Mouse (Mus musculus): ENCODE data around the gene Strbp. TPM values are rescaled to one million over a fixed set of nuclear protein-coding genes. Genes with fewer than 3 reads are reported as not detected.

The Strbp gene
- polyA plus RNA-seq, 1 experiment from 2014 or later: 16.8 TPM

DNA sequence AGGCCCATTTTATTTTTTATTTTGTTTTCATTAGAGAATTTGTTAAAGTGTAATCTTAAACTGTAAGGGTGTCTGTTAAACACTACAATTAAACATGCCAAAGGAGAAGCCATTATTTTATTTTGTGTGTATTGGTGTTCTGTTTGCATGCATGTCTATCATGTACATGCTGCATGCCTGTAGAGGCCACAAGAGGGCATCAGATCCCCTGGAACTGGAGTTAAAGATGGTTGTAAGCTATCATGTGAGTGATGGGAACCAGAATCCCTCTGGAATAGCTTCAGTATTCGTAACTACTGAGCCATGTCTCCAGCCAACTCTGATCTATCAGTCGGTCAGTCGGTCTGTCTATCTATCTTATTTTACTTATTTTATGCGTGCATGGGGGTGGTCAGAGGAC is 243.0 kb downstream of the Strbp start:
- H3K27me3 ChIP-seq (replicated peaks; ENCODE audit: insufficient read depth, low read length): no peaks in the 10 kb centered on the region
- TF ChIP-seq CTCF (IDR thresholded peaks at IDR 0.05) (peak; percentile 35), EP300 (IDR thresholded peaks at IDR 0.05) (no peak)
- no peaks in the 10 kb centered on the region for H3K36me3 ChIP-seq (ENCODE audit: insufficient read depth, low read length)
- no peaks in the 10 kb centered on the region for H3K9me3 ChIP-seq (ENCODE audit: low read length)
- no peak overlapping the region for H3K4me3 ChIP-seq (ENCODE audit: low read depth, low read length)
- DNase-seq (ENCODE audit: low spot score): no peak
- no peak overlapping the region for H3K27ac ChIP-seq (ENCODE audit: low read length)
- no peak for ATAC-seq
- no peak overlapping the region for H3K4me2 ChIP-seq (replicated peaks; ENCODE audit: low read depth, low read length)
- no peaks in the 10 kb centered on the region for H3K4me1 ChIP-seq (ENCODE audit: insufficient read depth, low read depth, low read length)
- WGBS: 95% methylated on average over 4 of the region's 4 CpGs
- no peak overlapping the region for H3K9ac ChIP-seq (replicated peaks; ENCODE audit: low read depth)

DNA sequence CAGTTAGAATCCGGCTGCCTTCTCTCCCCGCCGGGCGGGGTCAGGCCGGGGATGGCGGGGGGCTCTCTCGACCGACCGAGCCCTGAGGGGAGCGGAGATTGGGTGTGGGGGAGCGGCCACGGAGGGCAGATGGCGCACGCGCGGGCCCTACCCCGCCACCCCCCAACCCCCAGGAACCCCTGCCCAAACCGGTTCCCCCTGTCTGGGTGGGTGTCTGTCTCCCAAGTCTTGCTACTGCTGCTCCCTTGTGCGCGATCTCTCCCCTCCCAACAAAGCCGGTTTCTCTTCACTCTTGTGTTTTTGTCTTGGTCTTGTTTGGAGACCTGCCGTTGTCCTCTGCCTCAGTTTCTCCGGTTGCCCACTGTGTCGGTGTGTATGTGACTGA is 251.3 kb downstream of the Strbp start:
- TF ChIP-seq CTCF (IDR thresholded peaks at IDR 0.05) (no peak), EP300 (IDR thresholded peaks at IDR 0.05) (no peak)
- Histone ChIP-seq H3K27me3 (replicated peaks; ENCODE audit: insufficient read depth, low read length) (no peaks in the 10 kb centered on the region), H3K9ac (replicated peaks; ENCODE audit: low read depth) (peak overlapping the region; percentile 97), H3K4me1 (ENCODE audit: insufficient read depth, low read depth, low read length) (peaks cover 6% of the 10 kb centered on the region; the same call in 1 of the 2 replicates), H3K4me2 (replicated peaks; ENCODE audit: low read depth, low read length) (peak overlapping the region; percentile 88), H3K36me3 (ENCODE audit: insufficient read depth, low read length) (no peaks in the 10 kb centered on the region), H3K4me3 (ENCODE audit: low read depth, low read length) (peak overlapping the region; percentile 94), H3K9me3 (ENCODE audit: low read length) (no peaks in the 10 kb centered on the region), H3K27ac (ENCODE audit: low read length) (peak overlapping the region; percentile 87)
- peak; percentile 79 for ATAC-seq
- DNase-seq (ENCODE audit: low spot score): no peak
- 1% methylated on average over 18 of the region's 24 CpGs for WGBS

DNA sequence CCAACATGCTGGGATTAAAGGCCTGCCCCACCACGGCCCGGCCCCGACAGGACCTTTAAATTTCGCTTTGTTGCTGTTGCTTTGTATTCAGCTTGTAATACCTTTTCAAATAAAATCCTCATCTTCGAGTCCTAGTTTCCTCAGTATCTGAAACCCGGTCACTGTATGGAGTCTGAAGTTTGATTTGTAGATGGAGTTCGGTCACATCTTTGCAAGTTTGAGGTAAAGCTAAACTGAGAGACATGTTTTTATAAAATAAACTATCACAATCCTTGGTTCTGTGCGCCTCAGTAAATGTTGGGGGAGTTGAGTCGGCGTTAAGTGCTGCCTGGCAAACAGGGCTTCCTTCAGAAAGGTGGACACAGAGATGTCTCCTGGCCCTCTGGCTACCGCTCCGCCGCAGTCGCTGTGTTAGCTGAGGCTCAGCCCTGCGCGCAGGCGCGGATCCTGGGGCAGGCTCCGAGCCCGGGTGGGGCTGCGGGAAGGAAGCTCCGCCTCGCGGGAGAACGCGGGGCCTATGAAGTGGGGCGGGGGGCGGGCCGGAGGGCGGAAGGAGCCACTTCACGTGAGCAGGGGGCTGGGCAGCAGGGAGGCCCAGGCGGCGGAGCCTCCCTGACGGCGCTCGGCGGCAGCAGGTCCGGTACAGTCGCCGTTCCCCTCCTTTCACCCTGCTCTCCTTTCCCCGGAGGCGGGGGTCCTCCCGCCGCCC is 251.8 kb downstream of the Strbp start:
- DNase-seq (ENCODE audit: low spot score): peak; percentile 97
- WGBS: 7% methylated on average over 36 of the region's 44 CpGs
- no peaks in the 10 kb centered on the region for H3K36me3 ChIP-seq (ENCODE audit: insufficient read depth, low read length)

DNA sequence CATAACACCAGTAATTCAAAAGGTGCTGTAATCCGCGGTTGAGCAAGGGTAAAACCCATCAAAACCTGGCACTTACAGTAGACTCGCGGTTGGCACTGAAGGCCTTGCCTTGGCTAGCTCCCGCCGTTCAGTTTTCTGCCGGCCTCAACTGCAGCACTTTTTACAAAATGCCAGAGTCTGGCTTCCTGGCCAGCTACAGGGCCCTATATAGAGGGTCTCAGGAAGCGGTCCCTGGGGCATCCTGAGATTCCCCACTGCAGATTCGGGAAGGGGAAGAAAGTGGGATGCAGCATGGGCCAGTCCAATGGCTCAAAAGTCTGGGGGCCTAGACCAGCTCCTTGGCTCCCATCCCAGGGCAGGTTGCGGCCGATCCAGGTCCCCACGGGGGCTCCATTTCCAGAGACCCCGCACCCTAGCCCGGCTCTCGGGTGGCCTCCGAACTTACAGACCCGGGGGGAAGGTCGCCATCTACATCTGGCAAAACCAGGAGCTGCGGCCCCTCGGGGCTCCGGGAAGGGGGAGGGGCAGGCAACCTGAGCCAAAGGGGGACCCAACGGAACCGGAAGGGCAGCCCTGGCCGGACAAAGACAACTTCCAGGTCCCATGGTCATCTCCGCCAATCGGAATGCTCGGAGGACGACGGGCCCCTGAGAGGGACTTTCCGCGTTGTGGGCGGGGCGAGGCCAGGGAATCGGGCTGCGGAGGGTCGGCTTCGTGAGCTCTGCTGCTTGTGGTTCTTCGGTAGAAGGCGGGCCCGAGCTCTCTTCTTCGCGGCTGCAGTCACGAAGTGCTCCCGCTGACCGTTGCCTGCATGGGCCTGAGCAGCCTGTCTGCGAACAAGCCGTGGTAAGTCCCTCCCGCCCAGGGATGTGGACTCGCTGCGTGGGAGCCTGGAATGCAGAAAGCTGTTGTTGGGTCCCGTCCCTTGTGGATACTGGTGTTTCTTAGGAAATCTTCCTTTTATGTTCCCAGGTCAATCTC is 260.8 kb downstream of the Strbp start, which contains the start of the genes Zbtb26, Zbtb6 and Rabgap1:
TSS of gene Zbtb26 (minus strand) at position 525 of the 981 bp plus-strand sequence.
TSS of gene Zbtb6 (minus strand) at position 561 of the 981 bp plus-strand sequence.
TSS of gene Rabgap1 (plus strand) at position 669 of the 981 bp plus-strand sequence.
- no peaks in the 10 kb centered on the region for H3K9me3 ChIP-seq (ENCODE audit: low read length)
- peak within 1 kb of the TSS; percentile 92 for H3K4me3 ChIP-seq (ENCODE audit: low read depth, low read length)
- DNase-seq (ENCODE audit: low spot score) (peak; percentile 97), ATAC-seq (peak; percentile 100)
- peaks cover 3% of the 10 kb centered on the region; the same call in 1 of the 2 replicates for H3K4me1 ChIP-seq (ENCODE audit: insufficient read depth, low read depth, low read length)
- H3K27ac ChIP-seq (ENCODE audit: low read length): peak within 1 kb of the TSS; percentile 90
- WGBS: under 1% methylated on average over 50 of the region's 51 CpGs
- no peaks in the 10 kb centered on the region for H3K36me3 ChIP-seq (ENCODE audit: insufficient read depth, low read length)
- no peaks in the 10 kb centered on the region for H3K27me3 ChIP-seq (replicated peaks; ENCODE audit: insufficient read depth, low read length)
- peak within 1 kb of the TSS; percentile 87 for H3K9ac ChIP-seq (replicated peaks; ENCODE audit: low read depth)
- TF ChIP-seq CTCF (IDR thresholded peaks at IDR 0.05): no peak
- TF ChIP-seq EP300 (IDR thresholded peaks at IDR 0.05): peak; percentile 24; the same call in 1 of the 2 replicates
- peak within 1 kb of the TSS; percentile 80 for H3K4me2 ChIP-seq (replicated peaks; ENCODE audit: low read depth, low read length)

More for the DNA sequence above, 251.8 kb downstream of the Strbp start:
- Histone ChIP-seq H3K9me3 (ENCODE audit: low read length) (no peaks in the 10 kb centered on the region), H3K4me3 (ENCODE audit: low read depth, low read length) (peak overlapping the region; percentile 94), H3K4me1 (ENCODE audit: insufficient read depth, low read depth, low read length) (peaks cover 6% of the 10 kb centered on the region; the same call in 1 of the 2 replicates), H3K9ac (replicated peaks; ENCODE audit: low read depth) (peak overlapping the region; percentile 97), H3K4me2 (replicated peaks; ENCODE audit: low read depth, low read length) (peak overlapping the region; percentile 88), H3K27me3 (replicated peaks; ENCODE audit: insufficient read depth, low read length) (no peaks in the 10 kb centered on the region), H3K27ac (ENCODE audit: low read length) (peak overlapping the region; percentile 87)
- peak; percentile 99 for ATAC-seq
- TF ChIP-seq CTCF (IDR thresholded peaks at IDR 0.05): no peak; the same call in 1 of the 2 replicates
- no peak for TF ChIP-seq EP300 (IDR thresholded peaks at IDR 0.05)

Small RNA genes within 50 kb of the gene (microRNA-seq; reads per million reads assigned to microRNA genes)
- gene Mir5128: not detected

Other genes with a start within 250 kb of the Strbp start
- 0.94 and 1.5 TPM in 2 replicates for gene Gpr21, start 187.5 kb downstream of the Strbp start, polyA plus RNA-seq (2015; fragmentation: Nextera tagmentation; extraction: Ambion mirVana)
- gene Crb2, start 72.4 kb upstream of the Strbp start, polyA plus RNA-seq (2015; fragmentation: Nextera tagmentation; extraction: Ambion mirVana): 0.39 and 0.40 TPM in 2 replicates